Mouse (Mus musculus): ENCODE data around the gene Lysmd1. TPM values are rescaled to one million over a fixed set of nuclear protein-coding genes. Genes with fewer than 3 reads are reported as not detected.

The Lysmd1 gene
- total RNA-seq, 2 experiments from 2014 or later = 6.4 to 7.0 TPM

DNA sequence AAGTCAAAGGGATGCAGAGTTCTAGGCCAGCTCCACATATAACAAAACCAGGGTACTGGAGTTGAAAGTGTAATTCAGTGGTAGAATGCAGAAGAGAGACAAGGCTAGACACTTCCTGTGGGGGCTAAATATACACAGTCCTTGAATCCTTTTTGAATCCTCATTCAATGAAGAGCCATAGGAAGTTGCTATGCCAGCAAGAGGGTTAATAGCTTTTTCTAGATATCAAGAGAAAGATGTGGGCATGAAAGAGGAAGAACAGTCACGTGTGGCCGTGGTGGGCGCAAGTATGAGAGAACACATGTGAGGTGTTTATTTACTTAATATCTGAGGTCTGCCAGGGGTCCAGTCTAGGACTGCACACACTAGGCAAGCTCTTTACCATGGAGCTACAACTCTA is 2.4 kb downstream of the Lysmd1 start:
- no peak for DNase-seq

DNA sequence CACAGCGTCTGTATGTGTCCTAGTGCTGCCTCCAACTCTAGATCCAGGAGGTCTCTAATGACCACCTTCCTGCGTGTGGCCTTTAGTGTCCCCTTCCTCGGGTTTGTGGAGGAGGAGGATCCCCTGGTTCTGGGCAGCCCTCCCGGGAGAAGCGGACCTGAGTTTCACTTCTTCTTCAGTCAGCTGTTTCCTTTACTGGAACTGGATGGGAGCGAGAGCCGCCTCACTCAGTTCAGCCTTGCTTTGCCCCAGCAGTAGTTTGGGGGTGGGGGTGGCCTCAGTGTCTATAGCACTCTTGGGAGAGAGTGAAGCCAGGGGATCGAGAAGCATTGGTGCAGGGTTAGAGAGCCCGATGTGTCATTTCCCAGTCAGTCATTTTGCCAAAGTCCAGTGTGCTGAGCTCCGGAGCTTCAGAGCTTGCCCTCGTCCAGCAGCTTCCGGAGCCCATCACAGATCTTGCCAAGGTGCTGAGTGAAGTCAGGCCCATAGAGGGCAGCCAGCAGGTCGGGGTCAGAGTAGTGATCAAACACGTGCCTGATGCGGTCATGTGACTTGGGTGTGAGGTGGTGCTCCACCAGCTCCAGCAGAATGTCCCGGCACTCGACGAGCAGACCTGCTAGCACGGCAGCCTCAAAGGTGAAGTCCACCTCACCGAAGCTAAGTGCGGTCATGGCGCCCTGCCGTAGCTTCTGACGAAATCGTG is 5.8 kb downstream of the Lysmd1 start:
- DNase-seq = no peak

DNA sequence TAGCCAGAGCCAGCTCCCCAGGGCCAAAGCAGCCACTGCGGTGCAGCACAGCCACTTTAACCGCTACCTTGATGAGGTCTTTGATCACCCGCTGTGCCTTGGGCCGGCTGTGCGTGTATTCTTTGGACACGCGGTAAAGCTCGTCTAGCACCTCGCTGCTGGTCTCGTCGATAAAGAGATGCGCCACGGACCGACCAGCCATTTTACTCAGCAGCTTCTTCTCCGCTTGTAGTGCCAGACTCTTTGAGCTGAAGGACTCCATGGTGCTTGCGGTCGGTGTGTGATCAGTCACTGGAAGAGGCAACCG is 6.4 kb downstream of the Lysmd1 start:
- no peak for DNase-seq

DNA sequence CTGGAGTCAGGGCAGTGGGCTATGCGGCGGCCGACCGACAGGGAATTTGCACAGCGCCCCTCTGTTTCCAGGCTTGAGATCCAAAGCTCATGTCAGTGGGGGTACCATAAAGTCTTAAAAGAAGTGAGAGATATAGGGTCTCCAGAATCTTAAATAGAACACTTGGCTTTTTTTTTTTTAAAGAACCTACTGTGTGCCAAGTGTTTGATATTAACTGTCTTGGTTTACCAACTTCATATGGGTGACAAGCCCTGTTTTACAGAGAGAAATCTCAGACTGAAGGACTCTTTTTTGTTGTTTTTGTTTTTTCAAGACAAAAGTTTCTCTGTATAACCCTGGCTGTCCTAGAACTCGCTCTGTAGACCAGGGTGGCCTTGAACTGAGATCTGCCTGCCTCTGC is 6.9 kb downstream of the Lysmd1 start:
- DNase-seq = no peak

DNA sequence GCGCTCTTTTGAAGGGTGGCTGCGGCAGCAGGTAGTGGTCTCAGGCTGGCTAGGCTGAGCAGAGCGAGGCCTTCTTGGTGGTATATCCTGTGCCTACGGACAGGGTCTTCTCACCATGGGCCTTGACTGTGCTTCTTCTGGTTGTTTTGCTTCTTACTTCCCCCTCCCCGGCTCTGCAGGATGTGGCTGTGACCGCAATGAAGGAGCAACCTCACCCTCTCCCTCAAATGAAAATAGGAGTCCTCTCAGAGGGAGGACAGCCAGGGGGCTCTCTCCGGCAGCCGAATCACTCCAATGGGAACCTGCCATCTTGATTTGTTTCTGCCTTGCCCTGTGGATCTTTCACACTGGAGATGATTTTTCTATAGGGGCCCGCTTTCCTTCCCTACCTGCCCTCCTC is 7.6 kb downstream of the Lysmd1 start:
- DNase-seq = peak; percentile 23

DNA sequence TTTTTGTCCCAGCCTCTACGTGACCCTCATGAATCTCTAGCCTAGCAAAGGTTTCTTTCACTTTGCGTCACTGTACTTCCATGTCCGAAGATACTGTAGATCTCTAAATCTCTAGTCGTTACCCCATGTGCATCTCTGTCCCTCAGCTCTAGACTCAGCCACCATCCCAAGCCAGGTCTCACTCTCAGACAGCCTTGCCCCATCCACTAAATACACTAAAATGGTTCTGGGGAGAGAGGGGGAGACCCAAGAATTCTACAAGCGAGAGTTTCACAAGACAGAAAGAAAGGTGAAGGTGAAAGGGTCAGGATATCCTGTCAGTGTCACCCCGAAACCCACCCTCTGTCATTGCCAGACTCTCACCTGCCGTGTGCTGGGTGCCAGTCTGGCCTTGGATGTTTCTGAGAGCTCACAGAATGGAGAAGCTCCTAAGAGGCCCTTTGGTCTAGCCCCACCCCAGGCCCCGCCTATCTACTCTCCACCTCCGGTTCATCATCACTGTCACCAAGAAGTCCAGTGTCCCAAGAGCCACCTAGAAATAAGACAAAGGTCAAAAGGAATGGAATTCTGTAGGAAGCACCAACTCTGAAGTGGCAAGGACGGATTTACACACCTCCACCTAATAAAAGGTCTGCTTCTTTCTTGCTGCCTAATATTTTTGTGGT is 8.2 kb downstream of the Lysmd1 start, which contains the start of gene Tnfaip8l2:
Gene Tnfaip8l2 (minus strand): TSS at position 409 of the 665 bp plus-strand sequence.
- no peak for DNase-seq

DNA sequence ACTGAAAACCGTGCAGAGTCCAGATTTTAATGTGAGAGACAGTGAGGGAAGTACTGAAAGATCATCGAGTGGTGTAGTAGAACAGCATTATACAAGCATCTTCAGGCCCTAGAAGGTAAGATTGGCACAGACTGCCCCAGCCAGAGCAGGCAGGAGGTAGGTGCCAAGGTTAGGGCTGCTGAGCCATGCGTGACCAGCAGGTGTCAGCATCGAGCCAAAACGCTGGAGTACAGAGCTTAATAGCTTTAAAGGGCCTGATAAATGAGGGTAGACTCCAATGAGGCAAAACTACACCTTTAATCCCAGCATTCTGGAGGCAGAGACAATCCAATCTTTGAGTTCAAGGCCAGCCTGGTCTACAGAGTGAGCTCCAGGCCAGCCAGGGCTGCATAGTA is 8.7 kb downstream of the Lysmd1 start:
- DNase-seq = peak; percentile 84

DNA sequence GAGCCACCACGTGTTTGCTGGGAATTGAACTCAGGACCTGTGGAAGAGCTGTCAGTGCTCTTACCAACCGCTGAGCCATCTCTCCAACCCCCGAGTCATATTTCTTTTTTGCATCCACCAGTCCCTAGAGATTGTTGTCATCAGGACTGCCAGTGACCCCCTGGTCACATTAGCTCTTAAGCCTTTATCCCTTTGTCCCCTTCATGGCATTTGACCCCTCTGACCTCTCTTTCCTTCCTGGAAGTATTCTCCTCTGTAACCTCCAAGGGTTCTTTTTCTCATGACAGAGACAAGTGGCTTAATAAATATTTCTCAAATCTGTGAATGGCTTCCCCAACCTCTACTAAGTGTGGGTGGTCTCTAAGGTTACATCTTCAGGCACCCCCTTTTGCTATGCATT is 14.0 kb downstream of the Lysmd1 start:
- no peak for DNase-seq

DNA sequence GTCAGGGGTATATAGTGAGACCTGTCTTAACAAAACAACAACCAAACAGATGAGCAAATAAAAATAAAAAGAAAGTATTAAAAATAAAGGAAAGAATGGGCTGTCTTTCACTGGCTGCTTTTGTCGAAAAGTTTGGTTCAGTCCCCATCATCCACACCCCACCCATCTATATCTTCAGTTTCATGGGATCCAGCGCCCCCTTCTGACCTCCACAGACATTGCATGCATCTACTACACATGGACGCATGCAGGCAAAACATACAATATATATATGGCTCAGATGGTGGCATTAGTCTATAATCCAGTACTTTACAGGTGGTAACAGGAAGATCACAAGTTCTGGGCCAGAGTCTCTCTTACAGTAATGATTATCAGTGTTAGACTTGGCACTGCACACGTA is 20.0 kb downstream of the Lysmd1 start:
- DNase-seq = no peak

DNA sequence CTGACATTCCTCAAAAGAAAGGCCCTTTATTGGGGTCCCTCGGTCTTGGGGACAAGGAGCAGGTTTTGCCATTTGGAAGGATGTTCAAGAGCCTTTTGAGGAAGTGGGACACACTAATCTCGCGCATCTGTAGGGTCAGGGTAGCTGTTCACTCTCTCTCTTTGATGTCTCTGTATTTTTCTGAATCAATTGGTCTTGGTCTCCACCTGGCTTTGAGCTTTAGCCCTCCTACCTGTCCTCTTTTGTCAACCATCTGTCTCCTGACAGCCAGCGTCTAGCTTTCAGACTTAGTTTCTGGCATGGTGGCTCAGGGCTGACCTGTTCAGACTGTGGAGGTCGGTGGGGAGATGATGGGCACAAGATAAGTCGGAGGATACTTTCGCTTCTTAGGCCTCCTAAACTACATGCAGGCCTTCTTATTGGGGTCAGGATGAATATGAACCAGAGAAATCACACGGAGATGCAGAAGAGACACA is 25.7 kb downstream of the Lysmd1 start:
- DNase-seq = no peak

DNA sequence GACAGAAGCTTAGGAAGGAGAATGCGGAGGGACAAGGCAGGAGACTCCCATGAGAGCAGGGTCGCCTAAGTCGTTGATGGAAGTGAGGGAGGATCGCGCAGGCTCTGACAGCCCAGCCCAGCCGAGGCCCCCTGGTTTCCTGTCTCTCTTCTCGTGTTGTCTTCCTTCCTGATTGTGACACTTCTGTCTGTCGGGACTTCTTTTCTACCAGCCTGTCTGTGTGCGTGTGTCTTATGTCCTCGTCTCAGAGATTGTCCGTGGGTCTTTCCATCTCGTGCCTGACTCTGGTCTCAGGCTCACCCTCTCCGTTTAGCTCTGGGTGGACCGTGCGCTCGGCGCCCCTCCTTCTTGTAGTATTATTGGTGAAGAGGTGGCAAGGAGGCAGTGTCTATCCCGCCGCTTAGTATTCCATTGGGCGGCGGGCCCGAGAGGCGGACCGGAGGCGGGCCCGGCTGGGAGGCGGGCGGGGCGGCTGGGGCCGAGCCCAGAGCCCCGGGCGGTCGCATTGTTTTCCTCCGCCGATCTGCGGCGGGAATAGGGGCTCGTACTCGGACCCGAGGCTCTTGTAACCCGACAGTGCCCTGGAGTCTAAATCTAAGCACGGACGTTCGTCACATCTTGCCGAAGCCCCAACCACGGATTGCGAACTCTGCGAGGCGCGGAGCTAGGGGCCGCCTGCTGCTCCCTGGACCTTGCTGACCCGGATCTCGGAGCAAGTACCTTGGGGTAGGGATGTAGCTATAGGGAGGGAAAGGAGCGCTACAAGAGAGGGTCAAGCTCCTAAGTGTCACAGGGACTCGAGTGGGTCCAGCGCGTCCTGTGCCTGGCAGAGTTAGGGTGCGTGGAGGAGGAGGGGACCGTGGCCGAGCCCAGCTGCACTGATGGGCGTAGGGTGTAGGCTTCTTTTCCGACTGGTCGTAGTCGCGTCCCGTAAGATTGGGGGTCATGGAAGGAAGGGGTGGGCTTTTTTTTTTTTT is 26.4 kb downstream of the Lysmd1 start, which contains the start of gene Sema6c:
Gene Sema6c (plus strand): TSS at position 471 of the 977 bp plus-strand sequence.
- DNase-seq = peak; percentile 94

DNA sequence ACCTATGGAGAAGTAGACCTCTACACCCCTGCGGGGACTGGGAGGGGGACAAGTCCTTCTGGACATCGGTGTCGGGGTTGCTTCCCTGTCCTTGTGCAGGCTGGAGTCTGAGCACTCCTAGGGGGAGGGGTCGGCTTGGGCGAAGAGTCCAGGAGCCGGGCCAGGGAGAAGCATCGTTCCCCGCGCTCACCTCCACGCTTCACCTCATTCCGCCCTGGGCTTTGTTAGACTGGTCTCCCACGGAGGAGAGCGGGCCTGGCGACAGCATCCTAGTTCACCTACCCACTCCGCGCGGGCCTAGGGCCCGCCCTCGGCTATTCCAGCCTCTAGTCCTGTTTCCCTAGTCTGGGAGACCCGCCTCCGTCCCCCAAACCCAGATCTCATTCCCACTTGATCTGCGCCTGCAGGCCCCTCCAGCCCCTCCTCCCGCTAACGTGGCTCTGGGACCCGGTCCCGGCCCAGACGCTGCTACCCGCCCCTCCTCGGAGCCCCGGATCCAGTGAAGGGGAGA is 27.2 kb downstream of the Lysmd1 start:
- no peak for DNase-seq

DNA sequence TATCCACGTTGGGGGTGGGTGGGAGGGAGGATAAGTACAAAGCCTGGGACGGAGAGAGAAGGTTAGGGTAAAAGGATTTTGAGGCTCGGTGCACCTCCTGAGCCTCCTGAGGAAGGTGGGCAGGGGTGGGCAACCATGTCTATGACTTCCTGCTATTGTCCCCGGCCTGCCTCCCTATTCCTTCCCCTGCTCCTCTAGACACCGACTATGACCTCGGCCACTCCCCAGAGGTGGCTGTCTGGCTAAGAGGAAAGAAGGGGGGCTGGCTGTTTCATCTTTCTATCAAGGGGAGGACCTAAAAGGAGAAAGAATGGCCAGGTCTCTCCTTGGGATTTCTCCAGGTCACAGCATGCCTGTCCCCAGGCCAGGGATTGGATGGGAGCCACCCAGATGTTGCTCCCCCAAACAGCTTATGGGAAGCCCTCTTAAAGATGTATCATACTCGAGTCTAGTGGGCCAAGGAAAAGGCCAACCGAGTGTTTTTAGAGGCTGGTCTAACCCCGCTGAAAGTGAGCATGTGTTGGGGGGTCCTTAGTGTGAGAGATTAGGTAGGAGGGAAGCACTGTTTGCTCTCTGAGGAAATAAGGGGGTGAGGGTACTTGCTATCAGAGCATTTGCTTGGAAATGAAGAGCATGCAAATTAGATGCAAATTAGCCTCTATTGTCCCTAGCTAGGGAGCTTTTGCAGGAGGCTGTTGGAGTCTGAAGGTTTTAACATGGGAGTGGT is 27.9 kb downstream of the Lysmd1 start:
- DNase-seq = no peak

DNA sequence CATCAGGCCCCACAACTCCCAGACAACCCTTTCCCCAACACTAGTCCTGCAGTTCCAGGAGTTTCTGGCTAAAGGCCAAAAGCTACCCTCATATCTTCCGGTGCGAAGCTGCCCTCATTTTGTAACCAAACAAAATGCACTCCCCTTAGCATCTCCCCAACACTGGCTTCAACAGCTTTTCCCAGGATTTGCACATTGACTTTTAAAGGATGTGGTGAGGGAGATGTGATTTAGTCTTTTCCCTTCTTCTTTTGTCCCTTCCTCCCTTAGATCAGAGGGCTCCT is 28.4 kb downstream of the Lysmd1 start:
- no peak for DNase-seq

DNA sequence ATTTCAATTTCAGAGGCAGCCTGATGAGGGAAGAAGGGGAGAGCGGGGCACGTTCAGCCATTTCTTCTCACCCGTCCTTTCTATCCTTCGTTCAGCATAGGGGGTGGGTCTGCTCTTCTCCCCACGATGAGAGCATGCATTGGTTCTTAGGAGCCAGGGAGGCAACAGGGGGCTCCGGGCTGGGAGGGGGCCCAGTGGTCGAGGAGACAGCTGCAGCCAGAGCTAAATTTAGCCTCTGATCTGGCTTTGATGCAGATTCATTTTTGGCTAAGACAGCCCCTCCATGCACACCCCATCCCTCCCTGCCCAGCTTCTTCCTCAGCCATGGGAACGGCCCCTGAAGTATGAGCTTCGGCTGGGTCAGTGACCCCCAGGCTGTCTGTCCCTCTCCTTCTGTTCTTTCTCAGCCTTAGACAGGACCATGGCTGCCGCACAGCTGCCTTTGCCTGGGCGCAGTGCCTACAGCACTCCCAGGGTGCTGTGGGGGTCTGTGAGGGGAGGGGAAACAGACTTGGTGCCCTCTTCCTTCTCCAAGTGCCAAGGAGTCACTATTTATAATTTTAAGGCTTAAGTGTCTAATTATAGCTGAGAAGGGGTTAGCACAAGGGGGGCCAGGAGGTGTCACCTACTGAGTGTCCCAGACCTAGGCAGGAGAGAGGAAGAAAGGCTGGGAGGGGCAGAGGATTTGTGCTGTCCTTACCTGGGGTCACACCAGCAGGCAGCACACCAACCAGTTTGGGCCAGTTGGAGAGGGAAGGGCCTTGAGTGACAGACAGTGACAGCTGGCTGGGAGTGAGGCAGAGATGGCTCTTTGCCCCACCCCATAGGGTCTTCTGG is 29.7 kb downstream of the Lysmd1 start:
- peak; percentile 91 for DNase-seq

DNA sequence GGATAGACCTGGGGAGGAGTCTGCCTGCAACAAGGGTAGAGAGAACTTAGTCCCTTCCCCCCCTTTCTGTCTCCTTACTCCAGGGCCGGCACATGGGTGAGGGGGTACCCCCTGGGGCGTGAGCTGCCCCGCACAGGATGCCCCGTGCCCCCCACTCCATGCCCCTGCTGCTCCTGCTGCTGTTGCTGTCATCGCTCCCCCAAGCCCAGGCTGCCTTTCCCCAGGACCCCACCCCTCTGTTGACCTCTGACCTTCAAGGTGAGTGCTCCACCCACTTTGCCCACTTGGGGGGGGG is 30.3 kb downstream of the Lysmd1 start:
- no peak for DNase-seq

DNA sequence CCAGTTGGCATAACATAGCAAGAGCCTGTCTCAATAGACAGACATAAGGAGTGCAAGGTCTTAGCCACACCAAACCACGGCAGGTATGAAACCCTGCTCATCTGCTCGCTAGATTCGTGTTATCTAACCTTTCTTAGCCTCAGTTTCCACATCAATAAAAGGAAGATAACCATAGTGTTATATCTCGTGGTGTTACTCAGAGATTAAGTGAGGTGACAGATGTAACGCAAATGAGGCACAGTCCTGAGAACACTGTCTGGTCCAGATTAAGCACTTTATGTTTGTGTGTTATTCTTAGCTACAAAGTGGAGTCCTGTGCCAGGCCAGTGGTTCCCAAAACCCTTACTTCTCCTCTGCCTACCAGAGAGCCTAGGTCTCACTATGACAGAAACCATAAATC is 31.0 kb downstream of the Lysmd1 start:
- DNase-seq = no peak

DNA sequence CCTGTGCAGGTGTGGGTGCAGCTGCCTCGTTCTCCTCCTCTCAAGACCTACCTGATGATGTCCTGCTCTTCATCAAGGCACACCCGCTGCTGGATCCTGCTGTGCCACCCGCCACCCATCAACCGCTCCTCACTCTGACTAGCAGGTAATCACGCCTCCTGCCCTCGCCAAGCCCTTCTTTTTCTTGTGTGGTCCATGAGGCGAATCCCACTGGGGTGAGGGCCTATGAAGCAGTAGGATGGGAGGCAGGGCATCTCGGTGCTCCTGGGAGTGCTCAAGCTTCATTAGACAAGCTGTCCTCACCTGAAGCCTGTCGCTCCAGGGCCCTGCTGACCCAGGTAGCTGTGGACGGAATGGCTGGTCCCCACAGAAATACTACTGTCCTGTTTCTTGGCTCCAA is 36.1 kb downstream of the Lysmd1 start:
- DNase-seq = no peak

DNA sequence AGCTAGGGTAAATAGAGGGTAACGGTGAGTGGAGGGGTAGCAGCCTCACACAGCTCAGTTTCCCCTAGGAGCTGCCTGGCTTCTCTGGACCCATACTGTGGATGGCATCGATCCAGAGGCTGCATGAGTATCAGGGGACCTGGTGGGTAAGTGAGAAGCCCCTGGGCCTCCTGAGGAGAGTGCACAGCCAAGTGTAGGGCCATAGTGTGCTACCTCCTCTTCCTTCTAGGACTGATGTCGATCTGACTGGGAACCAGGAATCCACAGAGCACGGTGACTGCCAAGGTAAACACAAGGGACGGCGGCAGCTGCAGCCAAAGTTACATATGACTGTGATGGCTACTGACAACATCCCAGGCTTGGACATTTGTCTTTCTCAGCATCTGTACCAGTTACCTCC is 37.2 kb downstream of the Lysmd1 start:
- no peak for DNase-seq

DNA sequence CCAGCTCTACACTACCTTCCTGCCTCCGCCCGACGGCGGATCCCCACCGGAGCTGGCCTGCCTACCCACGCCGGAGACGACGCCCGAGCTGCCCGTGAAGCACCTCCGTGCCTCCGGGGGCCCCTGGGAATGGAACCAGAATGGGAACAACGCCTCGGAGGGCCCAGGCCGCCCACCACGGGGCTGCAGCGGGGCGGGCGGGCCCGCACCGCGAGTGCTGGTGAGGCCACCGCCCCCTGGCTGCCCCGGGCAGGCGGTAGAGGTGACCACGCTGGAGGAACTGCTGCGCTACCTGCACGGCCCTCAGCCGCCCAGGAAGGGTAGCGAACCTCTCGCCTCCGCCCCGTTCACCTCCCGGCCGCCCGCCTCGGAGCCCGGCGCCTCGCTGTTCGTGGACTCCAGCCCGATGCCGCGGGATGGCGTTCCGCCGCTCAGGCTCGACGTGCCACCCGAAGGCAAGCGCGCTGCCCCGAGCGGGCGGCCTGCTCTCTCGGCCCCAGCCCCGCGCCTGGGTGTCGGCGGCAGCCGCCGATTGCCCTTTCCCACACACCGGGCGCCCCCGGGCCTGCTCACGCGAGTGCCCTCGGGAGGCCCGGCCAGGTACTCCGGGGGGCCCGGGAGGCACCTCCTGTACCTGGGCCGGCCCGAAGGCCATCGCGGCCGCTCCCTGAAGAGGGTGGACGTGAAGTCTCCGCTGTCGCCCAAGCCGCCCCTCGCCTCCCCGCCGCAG is 38.8 kb downstream of the Lysmd1 start:
- no peak for DNase-seq
